In genomic region chr8:121909663-121910062, GRCm38 (mm10) we compare ENCODE assay signal across 9 mouse cellular contexts. TPM values are rescaled to one million over a fixed set of nuclear protein-coding genes. Genes with fewer than 3 reads are reported as not detected.
A peak's percentile ranks its signal among the peaks of the same experiment; 100 is the strongest.
DNase-seq lines count a peak whose midpoint lies in the region; ATAC-seq lines count a peak whose summit lies in the region.
"Had no signal": no experiment of that assay in that cellular context is flagged by ENCODE, and none has a peak within 500 bp of the region (broad histone marks: within the 10 kb centered on the region; RNA-seq: fewer than 3 reads in every experiment).

No protein-coding gene starts in this region.

- no peaks in the 10 kb centered on the region for H3K9me3 ChIP-seq in midbrain, embryonic 11.5 days (ENCODE audit: control insufficient read depth, low read length)
- no peaks in the 10 kb centered on the region for H3K9me3 ChIP-seq in midbrain, embryonic 15.5 days
- no peaks in the 10 kb centered on the region for H3K9me3 ChIP-seq in embryonic facial prominence, embryonic 10.5 days
- H3K9me3 ChIP-seq in liver, embryonic 12.5 days (replicated peaks), result no peaks in the 10 kb centered on the region

- WGBS in midbrain, embryonic 11.5 days, result 9% methylated on average over 6 of the region's 6 CpGs
- 6% methylated on average over 6 of the region's 6 CpGs for WGBS in midbrain, embryonic 15.5 days
- 10% methylated on average over 6 of the region's 6 CpGs for WGBS in embryonic facial prominence, embryonic 10.5 days
- WGBS in liver, embryonic 12.5 days (ENCODE audit: insufficient replicate concordance), result 4% methylated on average over 6 of the region's 6 CpGs

- peak; percentile 97 for DNase-seq in midbrain, embryonic 11.5 days (ENCODE audit: low spot score, missing footprints)
- peak; percentile 72 to 78 for DNase-seq in adrenal gland, adult 18-20 months (ENCODE audit: low spot score in 2 of 2)
- DNase-seq in embryonic facial prominence, embryonic 10.5 days (ENCODE audit: low spot score), result peak; percentile 76
- DNase-seq in kidney, postnatal 10 days, result peak; percentile 88
- peak; percentile 75 to 88 for DNase-seq in right cerebral cortex, postnatal 10 days (ENCODE audit: low spot score in 2 of 2)

- H3K9ac ChIP-seq in midbrain, embryonic 11.5 days (ENCODE audit: low read length), result no peak overlapping the region
- H3K9ac ChIP-seq in midbrain, embryonic 15.5 days, result no peak overlapping the region
- no peak overlapping the region for H3K9ac ChIP-seq in liver, embryonic 12.5 days

- no peak for ATAC-seq in midbrain, embryonic 11.5 days (ENCODE audit: low FRiP score)
- no peak for ATAC-seq in midbrain, embryonic 15.5 days (replicated peaks)
- no peak for ATAC-seq in liver, embryonic 12.5 days
- ATAC-seq in activated CD4-positive, CD25-positive, alpha-beta regulatory T cell, adult 4 months, result no peak

- peaks cover 19% of the 10 kb centered on the region for H3K4me1 ChIP-seq in midbrain, embryonic 11.5 days (ENCODE audit: control insufficient read depth, insufficient read depth, low read length)
- H3K4me1 ChIP-seq in midbrain, embryonic 15.5 days, result peaks cover 26% of the 10 kb centered on the region
- H3K4me1 ChIP-seq in embryonic facial prominence, embryonic 10.5 days, result peaks cover 55% of the 10 kb centered on the region
- peaks cover 72% of the 10 kb centered on the region for H3K4me1 ChIP-seq in liver, embryonic 12.5 days

- no peak overlapping the region for H3K4me3 ChIP-seq in midbrain, embryonic 11.5 days (ENCODE audit: low read depth, low read length)
- H3K4me3 ChIP-seq in midbrain, embryonic 15.5 days, result no peak overlapping the region
- no peak overlapping the region for H3K4me3 ChIP-seq in embryonic facial prominence, embryonic 10.5 days
- H3K4me3 ChIP-seq in liver, embryonic 12.5 days, result no peak overlapping the region

- peaks cover 3% of the 10 kb centered on the region; the same call in 1 of the 2 replicates for H3K27me3 ChIP-seq in midbrain, embryonic 11.5 days (ENCODE audit: control insufficient read depth, insufficient read depth, low read length)
- H3K27me3 ChIP-seq in midbrain, embryonic 15.5 days (replicated peaks), result peaks cover 7% of the 10 kb centered on the region; the same call in 1 of the 2 replicates
- H3K27me3 ChIP-seq in embryonic facial prominence, embryonic 10.5 days (replicated peaks; ENCODE audit: low read depth, poor library complexity, severe bottlenecking), result peaks cover 25% of the 10 kb centered on the region
- no peaks in the 10 kb centered on the region for H3K27me3 ChIP-seq in liver, embryonic 12.5 days (replicated peaks)

- no peaks in the 10 kb centered on the region for H3K36me3 ChIP-seq in midbrain, embryonic 11.5 days (ENCODE audit: control insufficient read depth, insufficient read depth, low read length)
- H3K36me3 ChIP-seq in midbrain, embryonic 15.5 days (replicated peaks), result no peaks in the 10 kb centered on the region
- H3K36me3 ChIP-seq in embryonic facial prominence, embryonic 10.5 days (replicated peaks), result no peaks in the 10 kb centered on the region
- peaks cover 10% of the 10 kb centered on the region for H3K36me3 ChIP-seq in liver, embryonic 12.5 days

- H3K4me2 ChIP-seq in midbrain, embryonic 11.5 days, result no peak overlapping the region
- no peak overlapping the region for H3K4me2 ChIP-seq in midbrain, embryonic 15.5 days
- peak overlapping the region; percentile 29 for H3K4me2 ChIP-seq in liver, embryonic 12.5 days

- H3K27ac ChIP-seq in midbrain, embryonic 11.5 days (ENCODE audit: low read depth, low read length), result no peak overlapping the region
- H3K27ac ChIP-seq in midbrain, embryonic 15.5 days, result no peak overlapping the region
- no peak overlapping the region for H3K27ac ChIP-seq in embryonic facial prominence, embryonic 10.5 days (replicated peaks)
- H3K27ac ChIP-seq in liver, embryonic 12.5 days, result no peak overlapping the region

RNA-seq across cellular contexts. Expression of gene Slc7a5, which starts 2.2 kb away (rescaled TPM):
- polyA plus RNA-seq in midbrain, embryonic 11.5 days (2014; fragmentation: Nextera tagmentation; extraction: Ambion mirVana), result 34.9 and 36.5 TPM in 2 replicates
- polyA plus RNA-seq in midbrain, embryonic 15.5 days (2015; fragmentation: Nextera tagmentation; extraction: Ambion mirVana), result 55.5 and 58.3 TPM in 2 replicates
- total RNA-seq in adrenal gland, adult 18-20 months (2021), result 10 to 100 TPM; 35.3 to 48.3 TPM
- 18.7 and 21.0 TPM in 2 replicates for polyA plus RNA-seq in embryonic facial prominence, embryonic 10.5 days (2016; fragmentation: Nextera tagmentation; extraction: Ambion mirVana)
- polyA plus RNA-seq in liver, embryonic 12.5 days (2016; fragmentation: Nextera tagmentation; extraction: Ambion mirVana), result 52.6 and 58.9 TPM in 2 replicates
- polyA plus RNA-seq in activated CD4-positive, CD25-positive, alpha-beta regulatory T cell, adult 4 months (2017; shearing (Covaris generic)), result 1 to 10 TPM; 4.7 to 6.6 TPM

RNA-seq across cellular contexts. Expression of gene Car5a, which starts 35.0 kb away (rescaled TPM):
- polyA plus RNA-seq in midbrain, embryonic 11.5 days (2014; fragmentation: Nextera tagmentation; extraction: Ambion mirVana), result 0.14 TPM in 1 of 2 replicates, not detected in the other
- polyA plus RNA-seq in midbrain, embryonic 15.5 days (2015; fragmentation: Nextera tagmentation; extraction: Ambion mirVana), result 0.36 and 0.41 TPM in 2 replicates
- not detected for total RNA-seq in adrenal gland, adult 18-20 months (2021)
- polyA plus RNA-seq in embryonic facial prominence, embryonic 10.5 days (2016; fragmentation: Nextera tagmentation; extraction: Ambion mirVana), result not detected in 2 replicates
- polyA plus RNA-seq in liver, embryonic 12.5 days (2016; fragmentation: Nextera tagmentation; extraction: Ambion mirVana), result 0.69 and 0.85 TPM in 2 replicates
- under 1 TPM in 1 of 2 experiments, not detected in 1; 0.40 TPM for polyA plus RNA-seq in activated CD4-positive, CD25-positive, alpha-beta regulatory T cell, adult 4 months (2017; shearing (Covaris generic))
- polyA plus RNA-seq: stomach, embryonic 14.5 days had no signal

RNA-seq across cellular contexts. Expression of gene Banp, which starts 39.9 kb away (rescaled TPM):
- polyA plus RNA-seq in midbrain, embryonic 11.5 days (2014; fragmentation: Nextera tagmentation; extraction: Ambion mirVana), result 48.8 and 53.4 TPM in 2 replicates
- polyA plus RNA-seq in midbrain, embryonic 15.5 days (2015; fragmentation: Nextera tagmentation; extraction: Ambion mirVana), result 54.6 and 61.9 TPM in 2 replicates
- 10 to 100 TPM; 44.8 to 48.9 TPM for total RNA-seq in adrenal gland, adult 18-20 months (2021)
- 55.2 and 64.8 TPM in 2 replicates for polyA plus RNA-seq in embryonic facial prominence, embryonic 10.5 days (2016; fragmentation: Nextera tagmentation; extraction: Ambion mirVana)
- polyA plus RNA-seq in liver, embryonic 12.5 days (2016; fragmentation: Nextera tagmentation; extraction: Ambion mirVana), result 22.4 and 25.4 TPM in 2 replicates
- polyA plus RNA-seq in activated CD4-positive, CD25-positive, alpha-beta regulatory T cell, adult 4 months (2017; shearing (Covaris generic)), result 10 to 100 TPM; 24.3 to 30.2 TPM
